Mouse (Mus musculus) splenic B cell, adult 2 months (primary cell): ENCODE measurements around the gene Pde4d.

ENCODE experiments used
- DNase-seq: peaks from one replicate; pipeline ENCODE4 v3.0.0-alpha.2; 2011; ENCODE audit warnings: low read depth, low spot score
- H3K27me3 ChIP-seq: 2 replicates; pipeline ENCODE4 v1.6.1; 2012; ENCODE audit warnings: mild to moderate bottlenecking, low read length, moderate library complexity, mixed read lengths; ENCODE audit not compliant: control insufficient read depth, poor library complexity, insufficient read depth, severe bottlenecking
- H3K36me3 ChIP-seq: 2 replicates; pipeline ENCODE4 v1.6.1; 2012; ENCODE audit warnings: mild to moderate bottlenecking, low read length, moderate library complexity, mixed read lengths; ENCODE audit not compliant: control insufficient read depth, poor library complexity, insufficient read depth, severe bottlenecking

Pde4d gene

DNA sequence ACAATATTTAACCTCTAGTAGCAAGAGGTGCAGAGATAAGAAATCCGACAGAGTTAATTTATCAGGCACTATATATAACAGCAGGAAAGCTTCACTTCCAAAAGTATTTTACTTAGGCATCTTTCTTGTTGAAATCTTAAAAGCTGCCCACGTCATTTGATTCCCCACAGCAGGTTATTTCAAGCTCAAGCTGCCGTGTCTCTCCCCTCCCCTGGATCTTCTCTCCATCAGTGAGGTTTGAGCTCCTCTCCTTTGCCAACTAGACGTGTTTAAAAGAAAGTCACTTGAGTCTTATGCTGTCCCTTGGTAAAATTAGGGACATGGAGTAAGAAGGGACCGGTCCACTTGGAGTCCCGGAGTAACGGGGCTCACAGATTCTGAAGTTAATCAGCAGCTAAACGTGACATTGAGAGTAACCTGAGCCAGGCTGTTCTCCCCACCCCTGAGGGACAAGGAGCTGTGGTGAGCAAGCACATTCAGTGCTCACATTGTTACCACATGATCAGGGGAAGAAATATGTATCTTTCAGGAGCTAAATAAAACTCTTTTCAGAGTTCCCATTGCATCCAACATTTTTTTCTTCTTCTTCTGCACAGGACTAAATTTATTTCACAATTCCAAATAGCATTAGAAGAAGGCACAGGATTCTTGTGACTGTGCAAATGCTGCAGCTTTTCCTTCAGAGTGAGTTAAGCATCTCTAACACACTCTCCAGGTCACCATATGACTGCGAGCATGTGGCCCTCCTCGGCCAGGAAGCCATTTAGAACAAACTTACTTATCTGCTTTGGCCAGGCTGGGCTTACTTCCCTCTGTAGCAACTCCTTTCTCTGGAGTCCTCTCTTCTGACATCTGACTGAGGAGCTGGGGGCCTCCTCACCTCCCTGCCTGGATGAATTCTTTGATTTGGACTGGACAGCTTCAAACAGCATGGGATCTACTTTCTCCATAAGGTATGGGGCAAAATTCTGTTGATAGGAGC is at the start of gene Pde4d:
TSS of gene Pde4d (plus strand) at position 833 of the 982 bp plus-strand sequence.
- Histone ChIP-seq H3K36me3 (no peaks in the 10 kb centered on the region), H3K27me3 (no peaks in the 10 kb centered on the region)
- no peak for DNase-seq

- no peaks in the 10 kb centered on the region for H3K36me3 ChIP-seq
- no peaks in the 10 kb centered on the region for H3K27me3 ChIP-seq
- no peak for DNase-seq
These were observed 46.6 kb upstream of the Pde4d start for GRCm38 (mm10) chr13:108403197-108403596.

GRCm38 (mm10) chr13:108404372-108404771 is 45.4 kb upstream of the Pde4d start:
- no peak for DNase-seq
- H3K36me3 ChIP-seq = no peaks in the 10 kb centered on the region
- H3K27me3 ChIP-seq = no peaks in the 10 kb centered on the region

- Histone ChIP-seq H3K27me3 (no peaks in the 10 kb centered on the region), H3K36me3 (no peaks in the 10 kb centered on the region)
- no peak for DNase-seq
These were observed 34.3 kb upstream of the Pde4d start for GRCm38 (mm10) chr13:108415464-108415863.

GRCm38 (mm10) chr13:108418741-108419507 is 30.8 kb upstream of the Pde4d start:
- H3K36me3 ChIP-seq = no peaks in the 10 kb centered on the region
- DNase-seq = no peak
- no peaks in the 10 kb centered on the region for H3K27me3 ChIP-seq

- no peak for DNase-seq
- Histone ChIP-seq H3K36me3 (no peaks in the 10 kb centered on the region), H3K27me3 (no peaks in the 10 kb centered on the region)
These were observed 23.4 kb upstream of the Pde4d start for GRCm38 (mm10) chr13:108426322-108426721.

DNA sequence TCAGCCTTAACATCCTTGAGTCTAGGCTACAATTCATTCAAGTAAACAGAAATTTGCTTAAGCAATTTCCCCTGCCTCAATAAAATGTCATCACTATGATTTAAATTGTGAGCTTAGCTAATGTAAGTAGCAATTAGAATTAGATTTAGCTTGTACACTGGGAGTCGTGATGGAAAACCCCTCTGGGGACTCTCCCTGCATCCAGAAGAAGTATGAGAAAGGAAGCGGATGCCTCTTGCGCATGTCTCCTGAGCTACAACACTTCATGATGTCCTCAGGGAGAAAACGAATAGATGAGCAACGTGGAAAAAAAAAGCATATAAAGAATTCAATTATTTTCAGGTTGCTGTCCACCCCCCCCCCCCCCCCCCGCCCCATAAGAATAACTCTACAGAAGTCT is 20.9 kb upstream of the Pde4d start:
- Histone ChIP-seq H3K36me3 (no peaks in the 10 kb centered on the region), H3K27me3 (no peaks in the 10 kb centered on the region)
- no peak for DNase-seq

- no peaks in the 10 kb centered on the region for H3K36me3 ChIP-seq
- DNase-seq = no peak
- no peaks in the 10 kb centered on the region for H3K27me3 ChIP-seq
These were observed 20.1 kb upstream of the Pde4d start for GRCm38 (mm10) chr13:108429623-108430022.

GRCm38 (mm10) chr13:108431776-108432175 is 18.0 kb upstream of the Pde4d start:
- H3K27me3 ChIP-seq = no peaks in the 10 kb centered on the region
- no peak for DNase-seq
- H3K36me3 ChIP-seq = no peaks in the 10 kb centered on the region

- H3K27me3 ChIP-seq = no peaks in the 10 kb centered on the region
- no peak for DNase-seq
- no peaks in the 10 kb centered on the region for H3K36me3 ChIP-seq
These were observed 14.1 kb upstream of the Pde4d start for GRCm38 (mm10) chr13:108435687-108436086.

DNA sequence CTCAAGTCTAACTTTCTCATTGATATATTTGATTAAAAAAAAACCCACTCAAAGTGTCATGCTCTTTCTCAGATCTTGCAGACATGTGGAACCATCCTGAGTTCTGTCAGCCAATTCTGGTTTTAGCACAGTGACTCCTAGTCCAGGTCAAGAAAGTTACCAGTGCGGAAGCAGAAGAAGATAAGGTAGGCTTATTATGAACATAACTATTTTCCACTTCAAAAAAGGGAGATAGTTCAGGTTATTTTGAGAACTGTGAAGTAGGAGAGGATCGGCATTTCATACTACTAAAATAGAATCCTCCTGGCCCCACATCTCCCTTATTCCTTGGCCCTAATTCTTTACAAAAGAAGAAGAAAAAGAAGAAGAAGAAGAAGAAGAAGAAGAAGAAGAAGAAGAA is 12.3 kb upstream of the Pde4d start:
- H3K36me3 ChIP-seq = no peaks in the 10 kb centered on the region
- DNase-seq = no peak
- no peaks in the 10 kb centered on the region for H3K27me3 ChIP-seq

GRCm38 (mm10) chr13:108439012-108439411 is 10.7 kb upstream of the Pde4d start:
- H3K36me3 ChIP-seq = no peaks in the 10 kb centered on the region
- DNase-seq = no peak
- H3K27me3 ChIP-seq = no peaks in the 10 kb centered on the region

DNA sequence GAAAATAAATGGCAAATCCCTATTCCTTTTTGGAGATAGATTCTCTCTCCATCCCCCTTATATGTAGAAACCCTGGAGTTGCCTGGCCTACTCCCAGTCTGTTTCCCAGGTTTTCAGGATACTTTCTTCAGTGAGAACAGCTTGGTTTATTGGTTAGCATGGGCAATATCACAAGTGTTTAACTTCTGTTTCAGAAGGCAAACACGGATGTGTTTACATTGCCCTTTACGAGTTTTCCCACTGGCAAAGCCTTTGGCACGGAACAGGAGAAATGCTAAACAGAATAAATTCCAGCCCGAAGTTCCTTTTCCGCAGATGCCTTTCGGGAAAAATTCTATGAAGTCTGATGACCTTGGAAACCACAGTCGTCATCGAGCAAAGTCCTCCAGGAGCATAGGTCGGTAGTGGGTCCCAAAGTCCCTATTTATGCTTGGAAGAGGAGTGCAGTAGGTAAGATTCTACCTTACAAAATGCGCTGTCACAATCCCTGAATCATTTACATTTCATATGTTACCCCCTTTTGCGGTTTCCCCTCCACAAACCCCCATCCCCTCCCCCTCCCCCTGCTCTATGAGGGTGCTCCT is 1.3 kb upstream of the Pde4d start:
- H3K36me3 ChIP-seq = no peaks in the 10 kb centered on the region
- H3K27me3 ChIP-seq = no peaks in the 10 kb centered on the region

GRCm38 (mm10) chr13:108451122-108451521 is 1.4 kb downstream of the Pde4d start:
- DNase-seq = no peak
- Histone ChIP-seq H3K27me3 (no peaks in the 10 kb centered on the region), H3K36me3 (no peaks in the 10 kb centered on the region)

More for the DNA sequence above, 1.3 kb upstream of the Pde4d start:
- DNase-seq = no peak
